30 mouse cellular contexts compared by ENCODE assay signal in genomic region chr4:53537101-53537500, GRCm38 (mm10).
"Had no signal": no experiment of that assay in that cellular context is flagged by ENCODE, and none has a peak within 500 bp of the region (broad histone marks: within the 10 kb centered on the region; RNA-seq: fewer than 3 reads in every experiment).

No protein-coding gene starts in this region.

- H3K36me3 ChIP-seq: limb, embryonic 10.5 days; limb, embryonic 15.5 days; liver, embryonic 12.5 days; liver, embryonic 13.5 days; liver, embryonic 15.5 days; lung, embryonic 15.5 days; midbrain, embryonic 10.5 days; midbrain, embryonic 12.5 days; midbrain, embryonic 15.5 days; neural tube, embryonic 12.5 days had no signal

- H3K4me3 ChIP-seq: left cerebral cortex, adult 2 months; limb, embryonic 10.5 days; limb, embryonic 12.5 days; limb, embryonic 13.5 days; limb, embryonic 15.5 days; liver, embryonic 12.5 days; liver, embryonic 13.5 days; liver, embryonic 15.5 days; lung, embryonic 15.5 days; megakaryocyte, embryonic 14.5 days; midbrain, embryonic 10.5 days; midbrain, embryonic 12.5 days; midbrain, embryonic 13.5 days; midbrain, embryonic 15.5 days; myocyte; neural tube, embryonic 12.5 days had no signal

- H3K27ac ChIP-seq: limb, embryonic 10.5 days; limb, embryonic 12.5 days; limb, embryonic 13.5 days; limb, embryonic 15.5 days; liver, embryonic 12.5 days; liver, embryonic 13.5 days; liver, embryonic 14.5 days; liver, embryonic 15.5 days; lung, embryonic 15.5 days; macrophage; midbrain, embryonic 10.5 days; midbrain, embryonic 12.5 days; midbrain, embryonic 13.5 days; midbrain, embryonic 15.5 days; neural tube, embryonic 12.5 days had no signal

- ATAC-seq: liver, embryonic 12.5 days; liver, postnatal 0 days; midbrain, embryonic 13.5 days; midbrain, embryonic 15.5 days; midbrain, embryonic 16.5 days had no signal

- H3K27me3 ChIP-seq: limb, embryonic 12.5 days; limb, embryonic 13.5 days; limb, embryonic 15.5 days; liver, embryonic 12.5 days; liver, embryonic 13.5 days; liver, embryonic 15.5 days; lung, embryonic 15.5 days; megakaryocyte, embryonic 14.5 days; midbrain, embryonic 12.5 days; midbrain, embryonic 13.5 days; midbrain, embryonic 15.5 days; neural tube, embryonic 12.5 days had no signal

- DNase-seq: left cerebral cortex, postnatal 4 days; liver; liver, embryonic 13.5 days; liver, postnatal 0 days; lung, adult 18-20 months; lung, adult 2 months; lung, postnatal 10 days; lung, postnatal 36 days; lung, postnatal 4 days; midbrain, embryonic 14.5 days had no signal

- H3K9me3 ChIP-seq: limb, embryonic 10.5 days; limb, embryonic 12.5 days; limb, embryonic 13.5 days; limb, embryonic 15.5 days; liver, embryonic 12.5 days; liver, embryonic 13.5 days; liver, embryonic 15.5 days; lung, embryonic 15.5 days; megakaryocyte, embryonic 14.5 days; midbrain, embryonic 10.5 days; midbrain, embryonic 12.5 days; midbrain, embryonic 13.5 days; midbrain, embryonic 15.5 days; neural tube, embryonic 12.5 days had no signal

- H3K4me1 ChIP-seq: limb, embryonic 10.5 days; limb, embryonic 12.5 days; limb, embryonic 13.5 days; limb, embryonic 15.5 days; liver, embryonic 15.5 days; midbrain, embryonic 10.5 days; midbrain, embryonic 12.5 days; midbrain, embryonic 13.5 days; midbrain, embryonic 15.5 days; neural tube, embryonic 12.5 days had no signal

- H3K4me2 ChIP-seq: limb, embryonic 12.5 days; limb, embryonic 13.5 days; limb, embryonic 15.5 days; liver, embryonic 11.5 days; liver, embryonic 12.5 days; liver, embryonic 13.5 days; liver, embryonic 15.5 days; lung, embryonic 15.5 days; midbrain, embryonic 11.5 days; midbrain, embryonic 12.5 days; midbrain, embryonic 13.5 days; midbrain, embryonic 15.5 days; neural tube, embryonic 12.5 days had no signal

- H3K9ac ChIP-seq: limb, embryonic 12.5 days; limb, embryonic 13.5 days; limb, embryonic 15.5 days; liver, embryonic 12.5 days; liver, embryonic 13.5 days; liver, embryonic 14.5 days; liver, embryonic 15.5 days; liver, postnatal 0 days; lung, embryonic 15.5 days; midbrain, embryonic 12.5 days; midbrain, embryonic 13.5 days; midbrain, embryonic 15.5 days; neural tube, embryonic 12.5 days had no signal
